Mouse (Mus musculus) myocyte (in vitro differentiated cells): ENCODE results near the gene Ptpn18. TPM values are rescaled to one million over a fixed set of nuclear protein-coding genes. Genes with fewer than 3 reads are reported as not detected.

Experiments
- H3K27me3 ChIP-seq: one replicate; pipeline ENCODE4 v1.6.1; 2011; ENCODE audit not compliant: control insufficient read depth, insufficient read depth, insufficient read length
- H3K36me3 ChIP-seq: one replicate; pipeline ENCODE4 v1.6.1; 2011; ENCODE audit not compliant: control insufficient read depth, insufficient read depth
- H3K4me2 ChIP-seq: one replicate; pipeline ENCODE4 v1.6.1; 2011; ENCODE audit warnings: low read depth, control low read depth
- H3K4me3 ChIP-seq: one replicate; pipeline ENCODE4 v1.5.1; 2011; ENCODE audit warnings: mild to moderate bottlenecking, control low read depth, moderate library complexity
- H3K79me2 ChIP-seq: one replicate; pipeline ENCODE4 v1.6.1; 2011; ENCODE audit not compliant: control insufficient read depth, insufficient read depth
- H3ac ChIP-seq: one replicate; pipeline ENCODE4 v1.6.1; 2011; ENCODE audit not compliant: control insufficient read depth, insufficient read length
- CEBPB ChIP-seq: IDR thresholded peaks from 2 replicates; pipeline ENCODE4 v1.6.1; 2011; ENCODE audit warnings: mild to moderate bottlenecking, moderate library complexity; ENCODE audit not compliant: poor library complexity, insufficient read depth, severe bottlenecking
- E2F4 ChIP-seq: IDR thresholded peaks from one replicate; pipeline ENCODE4 v1.6.1; 2011; ENCODE audit warnings: mild to moderate bottlenecking, control low read depth, moderate library complexity; ENCODE audit not compliant: insufficient read depth
- MAX ChIP-seq: IDR thresholded peaks from one replicate; pipeline ENCODE4 v1.6.1; 2011; ENCODE audit warnings: low read depth, mild to moderate bottlenecking, control low read depth
- MYOD1 ChIP-seq, 3 experiments: IDR thresholded peaks; one replicate each; pipeline ENCODE4 v1.6.1; 2011; ENCODE audit warnings: control low read depth in 2 of 3, low read depth in 2 of 3, mild to moderate bottlenecking in 2 of 3, moderate library complexity in 1 of 3; ENCODE audit not compliant: insufficient read length in 2 of 3, control insufficient read depth in 1 of 3
- MYOG ChIP-seq, 3 experiments: IDR thresholded peaks; one replicate each; pipeline ENCODE4 v1.6.1; 2011; ENCODE audit warnings: control low read depth in 2 of 3, low read depth in 2 of 3, mild to moderate bottlenecking in 2 of 3; ENCODE audit not compliant: insufficient read length in 2 of 3, control insufficient read depth in 1 of 3, insufficient read depth in 1 of 3
- POLR2A ChIP-seq: IDR thresholded peaks from one replicate; pipeline ENCODE4 v1.6.1; 2011; ENCODE audit warnings: low read depth, mild to moderate bottlenecking, control low read depth, moderate library complexity; ENCODE audit not compliant: insufficient read length
- POLR2AphosphoS2 ChIP-seq: IDR thresholded peaks from one replicate; pipeline ENCODE4 v1.6.1; 2011; ENCODE audit warnings: low read depth, control low read depth; ENCODE audit not compliant: insufficient read length
- REST ChIP-seq: IDR thresholded peaks from one replicate; pipeline ENCODE4 v1.6.1; 2011; ENCODE audit warnings: mild to moderate bottlenecking, control low read depth, moderate library complexity; ENCODE audit not compliant: insufficient read depth, insufficient read length
- SRF ChIP-seq: IDR thresholded peaks from one replicate; pipeline ENCODE4 v1.6.1; 2011; ENCODE audit warnings: low read depth; ENCODE audit not compliant: control insufficient read depth, insufficient read length
- TCF12 ChIP-seq: IDR thresholded peaks from one replicate; pipeline ENCODE4 v1.6.1; 2011; ENCODE audit warnings: mild to moderate bottlenecking, control low read depth; ENCODE audit not compliant: poor library complexity, insufficient read depth, severe bottlenecking
- TCF3 ChIP-seq: IDR thresholded peaks from one replicate; pipeline ENCODE4 v1.6.1; 2011; ENCODE audit warnings: low read depth, control low read depth; ENCODE audit not compliant: insufficient read length
- USF1 ChIP-seq: IDR thresholded peaks from one replicate; pipeline ENCODE4 v1.6.1; 2011; ENCODE audit warnings: low read depth, mild to moderate bottlenecking, control low read depth, moderate library complexity
- polyA plus RNA-seq: library from polyadenylated mRNA; unstranded; fragments of >200 nt; fragmentation: generic; extraction: Trizol; gene quantifications from one replicate; pipeline ENCODE4 v1.2.1, GENCODE M21; 2012; ENCODE audit warnings: missing spikeins

Ptpn18 gene
- polyA plus RNA-seq, 1 experiment = 0.05 TPM

- Histone ChIP-seq H3K27me3 (peaks cover 4% of the 10 kb centered on the region), H3K36me3 (no peaks in the 10 kb centered on the region), H3K79me2 (no peaks in the 10 kb centered on the region), H3K4me2 (no peak overlapping the region), H3ac (no peak overlapping the region), H3K4me3 (no peak overlapping the region)
- TF ChIP-seq SRF (no peak), TCF12 (no peak), TCF3 (no peak), CEBPB (no peak), E2F4 (no peak), USF1 (no peak), MYOD1 (IDR thresholded peaks at IDR 0.05; ENCODE audit: control insufficient read depth in 1 of 3, insufficient read length in 2 of 3, low read depth in 2 of 3) (no peak), POLR2A (no peak), POLR2AphosphoS2 (no peak), MYOG (IDR thresholded peaks at IDR 0.05; ENCODE audit: control insufficient read depth in 1 of 3, insufficient read depth in 1 of 3, insufficient read length in 2 of 3, low read depth in 2 of 3) (no peak), REST (no peak), MAX (no peak)
Measured at GRCm38 (mm10) chr1:34522850-34523244, 63.3 kb downstream of the Ptpn18 start.

GRCm38 (mm10) chr1:34523647-34524046, 64.1 kb downstream of the Ptpn18 start:
- Histone ChIP-seq H3K4me2 (no peak overlapping the region), H3K4me3 (no peak overlapping the region), H3K79me2 (no peaks in the 10 kb centered on the region), H3K27me3 (peaks cover 4% of the 10 kb centered on the region), H3ac (no peak overlapping the region), H3K36me3 (no peaks in the 10 kb centered on the region)
- TF ChIP-seq MYOD1 (IDR thresholded peaks at IDR 0.05; ENCODE audit: control insufficient read depth in 1 of 3, insufficient read length in 2 of 3, low read depth in 2 of 3) (no peak), SRF (no peak), REST (no peak), E2F4 (no peak), CEBPB (no peak), POLR2AphosphoS2 (no peak), TCF3 (no peak), MYOG (IDR thresholded peaks at IDR 0.05; ENCODE audit: control insufficient read depth in 1 of 3, insufficient read depth in 1 of 3, insufficient read length in 2 of 3, low read depth in 2 of 3) (no peak), MAX (no peak), TCF12 (no peak), POLR2A (no peak), USF1 (no peak)

Other genes starting within 250 kb of the Ptpn18 start
- gene Ccdc115, start 20.1 kb upstream of the Ptpn18 start, polyA plus RNA-seq = 17.1 TPM
- gene Imp4, start 19.9 kb upstream of the Ptpn18 start, polyA plus RNA-seq = 40.7 TPM
- gene Prss39, start 38.6 kb downstream of the Ptpn18 start, polyA plus RNA-seq = not detected
- gene Cfc1, start 75.9 kb downstream of the Ptpn18 start, polyA plus RNA-seq = not detected
- gene Prss40, start 101.2 kb downstream of the Ptpn18 start, polyA plus RNA-seq = not detected
- not detected for gene Amer3, start 119.9 kb downstream of the Ptpn18 start, polyA plus RNA-seq